Mouse (Mus musculus): Measurements from ENCODE around the gene Sprr2a1. TPM values are rescaled to one million over a fixed set of nuclear protein-coding genes. Genes with fewer than 3 reads are reported as not detected.
"Not testable (repeated sequence)": the region's sequence is repeated elsewhere in the genome, so short reads cannot be mapped to it uniquely, and the experiment has no call there.

The Sprr2a1 gene
- polyA plus RNA-seq, 1 experiment: 77.3 TPM

DNA sequence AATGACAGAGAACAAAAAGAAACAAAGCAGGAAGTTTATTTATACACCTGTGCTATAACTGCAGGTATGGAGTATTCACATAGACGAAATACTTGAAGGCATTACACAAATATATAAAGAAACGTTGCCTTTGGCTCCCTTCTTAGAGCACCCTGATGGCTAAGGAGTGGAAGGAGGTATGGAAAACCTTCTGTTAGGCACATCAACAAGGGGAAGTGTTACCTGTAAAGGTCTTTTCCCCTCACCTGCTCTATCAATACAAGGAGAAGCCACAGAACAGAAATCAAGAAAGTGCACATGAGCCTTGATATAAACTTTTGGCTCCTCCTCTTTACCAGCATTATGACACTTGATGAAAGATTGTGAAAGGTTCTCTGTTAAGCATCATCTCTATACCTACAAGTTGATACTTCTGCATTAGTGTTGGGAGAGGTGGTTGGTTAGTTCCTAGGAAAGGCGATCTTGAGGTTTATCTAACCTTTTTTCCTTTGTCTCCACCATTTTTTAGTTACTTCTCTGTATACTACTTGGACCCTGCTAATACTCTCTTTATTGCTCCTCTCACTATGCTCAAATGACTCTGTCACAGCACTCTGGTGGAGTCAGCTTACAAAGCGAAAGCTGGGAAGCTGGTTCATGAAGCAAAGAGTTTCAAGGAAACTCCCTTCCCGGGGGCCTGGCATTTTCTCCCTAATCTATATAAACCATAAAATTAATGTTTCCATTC is 21.0 kb downstream of the Sprr2a1 start:
- WGBS: no CpG with 5 or more reads among the region's 5 CpGs
- not testable (repeated sequence) for H3K27me3 ChIP-seq (ENCODE audit: control insufficient read depth, insufficient read depth, low read length); H3K36me3 ChIP-seq (ENCODE audit: control insufficient read depth, insufficient read depth, low read length); H3K27ac ChIP-seq (ENCODE audit: insufficient read depth, low read depth, low read length); H3K4me3 ChIP-seq (ENCODE audit: low read depth, low read length); H3K4me1 ChIP-seq (ENCODE audit: control insufficient read depth, insufficient read depth, insufficient read length, low read length)

DNA sequence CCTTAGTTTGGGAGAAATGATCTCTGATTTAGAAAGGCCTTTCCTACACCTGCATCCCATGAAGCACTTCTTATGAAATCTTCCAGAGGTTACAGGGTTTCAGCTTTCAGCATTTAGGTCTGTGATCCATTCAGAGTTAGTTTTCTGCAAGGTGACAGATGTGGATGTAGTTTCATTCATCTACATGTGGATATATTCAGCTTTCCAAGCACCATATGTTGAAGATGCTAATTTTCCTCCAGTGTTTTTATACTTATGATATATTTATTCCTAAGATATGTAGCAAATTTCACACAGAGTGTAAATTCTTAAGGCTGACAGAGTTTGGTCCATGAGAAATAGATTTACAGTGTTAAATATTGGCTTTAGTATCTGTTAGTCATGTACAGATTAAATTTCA is 23.1 kb downstream of the Sprr2a1 start:
- H3K27me3 ChIP-seq (ENCODE audit: control insufficient read depth, insufficient read depth, low read length); H3K27ac ChIP-seq (ENCODE audit: insufficient read depth, low read depth, low read length); H3K4me3 ChIP-seq (ENCODE audit: low read depth, low read length); H3K4me1 ChIP-seq (ENCODE audit: control insufficient read depth, insufficient read depth, insufficient read length, low read length); H3K36me3 ChIP-seq (ENCODE audit: control insufficient read depth, insufficient read depth, low read length): not testable (repeated sequence)

DNA sequence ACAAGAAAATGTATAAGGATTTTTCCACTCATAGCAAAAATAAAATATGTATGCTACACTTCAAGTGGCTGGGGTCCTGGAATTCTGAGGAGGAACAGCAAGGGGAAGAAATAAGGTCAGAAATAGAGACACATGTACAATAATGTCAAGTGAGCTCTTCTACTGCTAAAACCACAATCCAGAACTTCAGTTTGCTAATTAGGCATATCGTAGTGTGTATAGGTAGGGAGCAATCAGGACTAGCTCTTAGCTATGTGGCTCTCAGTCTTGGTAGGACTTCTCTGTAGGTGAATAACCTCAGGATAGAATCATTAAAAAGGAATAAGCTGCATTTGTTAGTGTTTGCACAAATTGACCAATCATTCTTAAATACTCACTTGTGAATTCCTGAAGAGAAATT is 23.6 kb downstream of the Sprr2a1 start:
- H3K4me3 ChIP-seq (ENCODE audit: low read depth, low read length); H3K27me3 ChIP-seq (ENCODE audit: control insufficient read depth, insufficient read depth, low read length); H3K36me3 ChIP-seq (ENCODE audit: control insufficient read depth, insufficient read depth, low read length); H3K27ac ChIP-seq (ENCODE audit: insufficient read depth, low read depth, low read length); H3K4me1 ChIP-seq (ENCODE audit: control insufficient read depth, insufficient read depth, insufficient read length, low read length): not testable (repeated sequence)
- WGBS: no CpG with 5 or more reads among the region's 1 CpGs

DNA sequence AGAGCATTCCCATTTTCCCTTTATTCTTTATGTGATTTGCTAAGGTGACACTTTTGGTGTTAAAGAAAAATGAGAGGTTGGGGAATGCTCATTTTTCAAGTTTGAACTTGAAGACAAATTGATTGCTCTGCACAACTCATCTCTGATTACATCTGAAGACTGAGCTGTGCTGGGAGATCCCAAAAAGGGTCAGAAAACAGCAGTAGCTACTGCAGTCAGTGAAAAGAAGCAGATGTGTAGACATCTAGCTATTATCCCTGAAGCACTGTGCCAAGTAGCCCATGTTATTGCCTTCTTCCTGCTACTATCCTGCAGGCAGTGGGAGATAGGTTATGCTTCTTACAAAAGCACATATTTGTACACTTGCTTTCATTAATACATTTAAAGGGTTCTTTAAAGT is 29.2 kb downstream of the Sprr2a1 start:
- not testable (repeated sequence) for H3K36me3 ChIP-seq (ENCODE audit: control insufficient read depth, insufficient read depth, low read length); H3K4me1 ChIP-seq (ENCODE audit: control insufficient read depth, insufficient read depth, insufficient read length, low read length); H3K27me3 ChIP-seq (ENCODE audit: control insufficient read depth, insufficient read depth, low read length); H3K27ac ChIP-seq (ENCODE audit: insufficient read depth, low read depth, low read length); H3K4me3 ChIP-seq (ENCODE audit: low read depth, low read length)

DNA sequence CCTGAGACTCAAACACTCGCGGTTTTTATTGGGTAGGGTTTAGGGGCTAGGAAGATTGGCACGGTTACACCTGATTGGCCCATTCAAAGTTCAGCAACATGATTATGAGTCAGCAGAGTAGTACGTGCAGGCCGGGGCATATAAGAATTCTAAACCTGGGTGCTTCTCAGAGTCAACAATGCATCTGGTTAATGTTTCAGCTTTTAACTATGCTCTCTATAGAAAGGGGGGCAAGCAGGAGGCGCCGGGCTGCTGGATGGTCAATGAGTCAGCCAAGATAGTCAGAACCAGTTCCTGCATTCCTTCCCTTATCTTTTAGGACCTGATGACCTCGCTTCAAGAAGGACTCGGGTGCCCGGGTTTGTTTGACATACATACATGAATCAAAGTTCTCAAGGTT is 30.6 kb downstream of the Sprr2a1 start:
- no CpG with 5 or more reads among the region's 10 CpGs for WGBS
- H3K4me3 ChIP-seq (ENCODE audit: low read depth, low read length); H3K27me3 ChIP-seq (ENCODE audit: control insufficient read depth, insufficient read depth, low read length); H3K27ac ChIP-seq (ENCODE audit: insufficient read depth, low read depth, low read length); H3K4me1 ChIP-seq (ENCODE audit: control insufficient read depth, insufficient read depth, insufficient read length, low read length); H3K36me3 ChIP-seq (ENCODE audit: control insufficient read depth, insufficient read depth, low read length): not testable (repeated sequence)

DNA sequence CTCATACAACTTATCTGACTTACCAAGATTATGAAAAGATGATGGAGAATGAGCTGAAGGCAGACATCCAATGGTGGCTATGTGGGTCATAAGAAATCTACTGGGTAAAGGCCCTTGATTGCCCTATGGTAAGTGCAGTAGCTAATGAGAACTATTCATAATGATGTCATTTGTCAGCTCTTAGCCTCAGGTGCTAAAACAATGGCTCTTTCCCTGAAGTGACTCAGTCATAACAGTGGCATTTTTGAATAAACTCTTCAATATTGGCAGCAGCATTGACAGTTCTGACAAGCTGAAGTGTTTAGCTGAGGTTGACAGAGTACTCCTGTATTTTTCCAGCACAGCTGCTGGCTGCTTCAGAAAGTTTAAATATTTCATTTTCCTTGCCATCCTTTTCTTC is 32.9 kb downstream of the Sprr2a1 start:
- not testable (repeated sequence) for H3K4me1 ChIP-seq (ENCODE audit: control insufficient read depth, insufficient read depth, insufficient read length, low read length); H3K27me3 ChIP-seq (ENCODE audit: control insufficient read depth, insufficient read depth, low read length); H3K4me3 ChIP-seq (ENCODE audit: low read depth, low read length); H3K27ac ChIP-seq (ENCODE audit: insufficient read depth, low read depth, low read length); H3K36me3 ChIP-seq (ENCODE audit: control insufficient read depth, insufficient read depth, low read length)

DNA sequence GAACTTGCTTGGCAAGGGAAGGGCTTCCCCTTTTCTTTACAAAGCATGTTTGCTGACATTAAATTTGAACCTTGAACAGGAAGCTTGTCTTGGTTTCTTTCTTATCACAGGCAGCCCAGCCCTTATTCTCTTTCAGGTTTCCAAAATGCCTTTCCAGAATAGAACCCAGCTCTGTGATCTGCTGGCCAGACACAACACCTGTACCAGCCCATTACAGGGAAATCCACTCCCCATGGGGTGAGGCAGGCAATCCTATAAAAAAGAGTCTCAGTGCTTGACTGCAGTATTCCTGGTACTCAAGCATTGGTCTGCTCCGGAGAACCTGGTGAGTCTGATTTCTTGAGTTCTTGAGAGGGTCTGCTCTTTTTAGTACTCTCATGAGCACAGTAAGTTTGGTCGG is 34.9 kb downstream of the Sprr2a1 start:
- not testable (repeated sequence) for H3K27me3 ChIP-seq (ENCODE audit: control insufficient read depth, insufficient read depth, low read length); H3K4me1 ChIP-seq (ENCODE audit: control insufficient read depth, insufficient read depth, insufficient read length, low read length); H3K27ac ChIP-seq (ENCODE audit: insufficient read depth, low read depth, low read length); H3K4me3 ChIP-seq (ENCODE audit: low read depth, low read length); H3K36me3 ChIP-seq (ENCODE audit: control insufficient read depth, insufficient read depth, low read length)
- 75% methylated on average over 2 of the region's 2 CpGs for WGBS

DNA sequence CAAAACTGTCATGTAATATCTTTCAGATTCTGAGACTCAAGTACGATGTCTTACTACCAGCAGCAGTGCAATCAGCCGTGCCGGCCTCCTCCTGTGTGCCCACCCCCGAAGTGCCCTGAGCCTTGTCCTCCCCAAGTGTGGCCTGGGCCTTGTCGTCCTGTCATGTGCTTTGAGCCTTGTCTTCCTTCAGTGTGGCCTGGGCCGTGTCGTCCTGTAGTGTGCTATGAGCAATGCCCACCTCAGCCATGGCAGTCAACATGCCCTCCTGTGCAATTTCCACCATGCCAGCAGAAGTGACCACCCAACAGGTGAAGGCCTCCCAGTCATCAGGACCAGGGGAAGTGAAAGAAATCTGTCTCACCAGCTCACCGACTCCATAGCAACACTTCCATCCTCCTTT is 38.3 kb downstream of the Sprr2a1 start:
- H3K27ac ChIP-seq (ENCODE audit: insufficient read depth, low read depth, low read length); H3K36me3 ChIP-seq (ENCODE audit: control insufficient read depth, insufficient read depth, low read length); H3K4me1 ChIP-seq (ENCODE audit: control insufficient read depth, insufficient read depth, insufficient read length, low read length); H3K4me3 ChIP-seq (ENCODE audit: low read depth, low read length); H3K27me3 ChIP-seq (ENCODE audit: control insufficient read depth, insufficient read depth, low read length): not testable (repeated sequence)
- WGBS: no CpG with 5 or more reads among the region's 8 CpGs

DNA sequence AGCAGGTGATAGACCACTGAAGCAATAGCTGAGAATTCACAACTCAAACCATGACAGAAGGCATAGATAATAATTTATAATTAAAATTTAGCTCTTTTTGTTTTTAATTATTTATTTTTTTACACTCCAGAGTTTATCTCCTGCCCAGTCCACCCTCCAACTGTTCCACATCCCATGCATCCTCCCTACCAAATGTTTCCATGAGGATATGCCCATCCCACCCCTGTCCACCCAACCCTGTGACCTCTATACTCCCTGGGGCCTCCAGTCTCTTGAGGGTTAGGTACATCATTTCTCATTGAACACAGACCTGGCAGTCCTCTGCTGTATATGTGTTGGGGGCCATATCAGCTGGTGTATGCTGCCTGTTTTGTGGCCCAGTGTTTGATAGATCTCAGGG is 42.9 kb downstream of the Sprr2a1 start:
- not testable (repeated sequence) for H3K36me3 ChIP-seq (ENCODE audit: control insufficient read depth, insufficient read depth, low read length); H3K4me3 ChIP-seq (ENCODE audit: low read depth, low read length); H3K27ac ChIP-seq (ENCODE audit: insufficient read depth, low read depth, low read length); H3K27me3 ChIP-seq (ENCODE audit: control insufficient read depth, insufficient read depth, low read length); H3K4me1 ChIP-seq (ENCODE audit: control insufficient read depth, insufficient read depth, insufficient read length, low read length)

DNA sequence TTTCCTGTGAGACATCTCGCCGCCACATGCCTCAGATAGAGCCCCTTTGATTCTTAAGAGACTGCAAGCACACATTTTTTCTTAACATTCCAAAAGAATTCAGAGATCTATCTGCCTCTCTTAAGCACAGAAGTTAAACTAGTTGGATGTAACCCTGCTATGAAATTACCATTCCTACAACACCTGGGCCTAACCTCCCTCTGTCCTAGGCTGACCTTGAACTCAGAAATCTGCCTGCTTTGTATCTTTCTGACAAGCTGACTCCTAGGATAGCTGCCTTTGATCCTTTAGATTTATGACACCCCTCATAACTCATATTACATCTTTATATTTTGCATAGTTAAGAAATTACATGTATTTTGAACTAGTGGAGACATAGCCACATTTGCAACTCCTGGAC is 47.9 kb downstream of the Sprr2a1 start:
- not testable (repeated sequence) for H3K4me3 ChIP-seq (ENCODE audit: low read depth, low read length); H3K27ac ChIP-seq (ENCODE audit: insufficient read depth, low read depth, low read length)
- no CpG with 5 or more reads among the region's 2 CpGs for WGBS

More for the DNA sequence above, 47.9 kb downstream of the Sprr2a1 start:
- not testable (repeated sequence) for H3K27me3 ChIP-seq (ENCODE audit: control insufficient read depth, insufficient read depth, low read length); H3K36me3 ChIP-seq (ENCODE audit: control insufficient read depth, insufficient read depth, low read length); H3K4me1 ChIP-seq (ENCODE audit: control insufficient read depth, insufficient read depth, insufficient read length, low read length)

All from small intestine, adult 2 months (tissue).